Mouse (Mus musculus) spleen, adult 2 months (tissue): ENCODE results near the gene Pstpip1. TPM values are rescaled to one million over a fixed set of nuclear protein-coding genes. Genes with fewer than 3 reads are reported as not detected.

Experiments
- DNase-seq, 2 experiments: peaks; one replicate each; pipeline versions ENCODE4 v3.0.0 to v3.0.0-alpha.2; 2012 to 2021; ENCODE audit warnings: low spot score in 2 of 2, low read depth in 1 of 2
- H3K27ac ChIP-seq: fragments of 200-500 bp; 2 replicates; pipeline ENCODE4 v1.5.1; 2012; ENCODE audit warnings: low read length, inconsistent platforms; ENCODE audit not compliant: insufficient read depth
- H3K27me3 ChIP-seq: fragments of 200-500 bp; 2 replicates; pipeline ENCODE4 v1.6.1; 2012; ENCODE audit warnings: mild to moderate bottlenecking, moderate library complexity, low read length, inconsistent platforms; ENCODE audit not compliant: control insufficient read depth, insufficient read depth
- H3K36me3 ChIP-seq: fragments of 200-500 bp; 2 replicates; pipeline ENCODE4 v1.6.1; 2012; ENCODE audit warnings: mild to moderate bottlenecking, low read length, inconsistent platforms; ENCODE audit not compliant: control insufficient read depth, insufficient read depth
- H3K4me1 ChIP-seq: fragments of 200-500 bp; 2 replicates; pipeline ENCODE4 v1.6.1; 2011; ENCODE audit warnings: inconsistent platforms; ENCODE audit not compliant: control insufficient read depth, insufficient read depth, insufficient read length
- H3K4me3 ChIP-seq: fragments of 200-500 bp; 2 replicates; pipeline ENCODE4 v1.5.1; 2011; ENCODE audit warnings: mild to moderate bottlenecking, inconsistent platforms; ENCODE audit not compliant: insufficient read depth, insufficient read length; ENCODE audit errors: extremely low read depth
- CTCF ChIP-seq: fragments of 200-500 bp; IDR thresholded peaks from 2 replicates; pipeline ENCODE4 v1.5.1; 2011; ENCODE audit warnings: mild to moderate bottlenecking, inconsistent platforms; ENCODE audit not compliant: insufficient read depth, insufficient read length, insufficient replicate concordance; ENCODE audit errors: extremely low read depth
- POLR2A ChIP-seq: fragments of 200-500 bp; IDR thresholded peaks from 2 replicates; pipeline ENCODE4 v1.6.1; 2011; ENCODE audit warnings: low read depth, low read length, inconsistent platforms
- WGBS: fragments of 180-500 bp; shearing (Covaris S2); methylation state at CpG from one replicate; pipeline ENCODE4 v1.1.7; 2018; 5-methylcytosine and 5-hydroxymethylcytosine counted together
- polyA plus RNA-seq: library from polyadenylated mRNA; depleted of rRNA; stranded (reverse); fragments of >200 nt; gene quantifications from 2 replicates; pipeline ENCODE4 v1.2.3, GENCODE M21; 2012

Gene Pstpip1
- polyA plus RNA-seq, 1 experiment = 51.8 TPM

DNA sequence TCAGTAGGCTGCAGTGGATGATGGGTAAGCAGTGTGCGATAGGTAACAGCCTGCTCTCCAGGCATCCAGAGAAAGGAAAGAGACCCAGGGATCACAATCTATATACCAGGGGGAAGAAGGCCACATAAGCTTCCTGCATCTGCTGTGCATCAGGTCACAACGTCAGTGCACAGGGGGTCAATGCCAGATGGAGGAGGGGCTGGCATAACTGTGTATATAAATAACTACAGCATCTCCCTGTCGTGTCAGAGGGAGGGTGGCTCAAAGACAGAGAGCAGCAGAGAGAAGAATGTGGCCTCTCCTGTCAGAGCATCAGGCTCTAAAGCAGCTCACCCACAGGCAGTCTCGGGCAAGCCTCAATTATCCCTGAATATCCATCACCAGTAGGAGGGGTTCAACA, 40.8 kb downstream of the Pstpip1 start:
- Histone ChIP-seq H3K27ac (no peak overlapping the region), H3K4me1 (no peaks in the 10 kb centered on the region), H3K36me3 (peaks cover 18% of the 10 kb centered on the region), H3K4me3 (no peak overlapping the region), H3K27me3 (no peaks in the 10 kb centered on the region)
- no peak for DNase-seq
- TF ChIP-seq CTCF (no peak), POLR2A (no peak)
- 69% methylated on average over 4 of the region's 4 CpGs for WGBS

GRCm38 (mm10) chr9:56131813-56132525, 42.2 kb downstream of the Pstpip1 start:
- no peak overlapping the region for H3K27ac ChIP-seq

DNA sequence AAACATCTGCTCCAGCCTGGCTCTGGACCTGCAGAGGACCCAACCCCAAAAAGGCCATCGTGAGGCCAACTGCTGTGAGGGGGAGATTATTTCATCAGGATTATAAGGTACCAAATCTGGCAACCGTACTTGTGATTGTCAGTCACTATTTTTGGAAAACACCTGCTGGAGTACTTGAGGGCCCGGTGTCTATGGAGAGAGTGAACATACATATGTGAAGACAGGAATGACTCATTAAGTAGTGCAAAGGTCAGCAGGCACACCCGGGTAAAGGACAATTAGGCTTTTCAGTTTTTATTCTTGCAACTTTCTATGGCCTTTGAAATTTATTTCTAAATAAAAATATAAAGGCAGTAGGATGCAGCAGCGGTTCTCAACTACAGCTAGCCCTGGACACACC, 44.2 kb downstream of the Pstpip1 start:
- peaks cover under 1% of the 10 kb centered on the region; the same call in 1 of the 2 replicates for H3K36me3 ChIP-seq
- TF ChIP-seq POLR2A = no peak
- TF ChIP-seq CTCF = no peak
- 83% methylated on average over 5 of the region's 5 CpGs for WGBS
- no peak for DNase-seq
- H3K27ac ChIP-seq = no peak overlapping the region
- H3K27me3 ChIP-seq = no peaks in the 10 kb centered on the region
- H3K4me3 ChIP-seq = no peak overlapping the region
- no peaks in the 10 kb centered on the region for H3K4me1 ChIP-seq

More at GRCm38 (mm10) chr9:56131813-56132525, 42.2 kb downstream of the Pstpip1 start:
- 91% methylated on average over 10 of the region's 10 CpGs for WGBS
- Histone ChIP-seq H3K27me3 (no peaks in the 10 kb centered on the region), H3K4me3 (no peak overlapping the region), H3K36me3 (peaks cover 11% of the 10 kb centered on the region), H3K4me1 (no peaks in the 10 kb centered on the region)
- no peak for DNase-seq
- TF ChIP-seq POLR2A (no peak), CTCF (no peak)

GRCm38 (mm10) chr9:56134614-56135013, 44.9 kb downstream of the Pstpip1 start:
- H3K36me3 ChIP-seq = no peaks in the 10 kb centered on the region
- whole genome bisulfite sequencing = 95% methylated on average over 4 of the region's 4 CpGs
- no peaks in the 10 kb centered on the region for H3K27me3 ChIP-seq
- H3K4me1 ChIP-seq = no peaks in the 10 kb centered on the region
- no peak overlapping the region for H3K27ac ChIP-seq
- DNase-seq = no peak
- no peak overlapping the region for H3K4me3 ChIP-seq
- no peak for TF ChIP-seq POLR2A
- TF ChIP-seq CTCF = no peak

GRCm38 (mm10) chr9:56135590-56136197, 45.9 kb downstream of the Pstpip1 start:
- WGBS = 89% methylated on average over 4 of the region's 4 CpGs
- no peak for DNase-seq
- Histone ChIP-seq H3K36me3 (no peaks in the 10 kb centered on the region), H3K4me1 (no peaks in the 10 kb centered on the region), H3K4me3 (no peak overlapping the region), H3K27me3 (no peaks in the 10 kb centered on the region), H3K27ac (no peak overlapping the region)
- TF ChIP-seq POLR2A (no peak), CTCF (no peak)

DNA sequence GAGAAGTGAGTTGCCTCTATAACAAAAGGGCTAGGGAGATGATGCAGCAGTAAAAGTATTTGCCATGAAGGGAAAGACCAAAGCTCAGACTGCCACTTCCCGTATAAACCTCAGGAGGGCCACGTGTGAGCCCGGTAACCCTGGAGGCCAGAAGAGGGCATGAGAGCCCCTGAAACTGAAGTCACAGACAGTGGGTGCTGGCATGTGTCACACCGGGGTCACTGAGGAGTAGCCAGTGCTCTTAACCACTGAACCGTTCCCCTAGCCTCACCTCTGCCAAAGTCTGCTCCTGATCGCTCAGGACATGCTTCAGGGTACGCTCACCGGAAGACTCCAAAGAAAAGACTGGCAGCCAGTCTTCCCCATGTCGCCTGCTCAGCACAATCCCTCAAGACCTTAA, 52.0 kb downstream of the Pstpip1 start:
- no peak for DNase-seq
- Histone ChIP-seq H3K36me3 (no peaks in the 10 kb centered on the region), H3K4me3 (no peak overlapping the region), H3K4me1 (no peaks in the 10 kb centered on the region), H3K27ac (no peak overlapping the region), H3K27me3 (no peaks in the 10 kb centered on the region)
- 70% methylated on average over 9 of the region's 9 CpGs for WGBS
- no peak for TF ChIP-seq POLR2A
- TF ChIP-seq CTCF = no peak
